Mouse (Mus musculus) embryonic facial prominence, embryonic 11.5 days (tissue): ENCODE results near the gene Manea. TPM values are rescaled to one million over a fixed set of nuclear protein-coding genes. Genes with fewer than 3 reads are reported as not detected.

ENCODE experiments used
- ATAC-seq: fragments of 200-750 bp; cut with Nextera tagmentation; replicated peaks from 2 replicates; pipeline ENCODE4 v1.8.0; 2017; ENCODE audit warnings: low read depth; ENCODE audit not compliant: insufficient number of reproducible peaks, low FRiP score, low TSS enrichment
- DNase-seq: peaks from one replicate; pipeline ENCODE4 v3.0.0-alpha.2; 2015; ENCODE audit warnings: low spot score
- H3K27ac ChIP-seq: fragments of 300-500 bp; sonication (generic); replicated peaks from 2 replicates; pipeline ENCODE4 v1.5.1; 2014; ENCODE audit warnings: mild to moderate bottlenecking, low read depth, low read length, control low read depth
- H3K27me3 ChIP-seq: fragments of 300-500 bp; sonication (generic); 2 replicates; pipeline ENCODE4 v1.6.1; 2014; ENCODE audit warnings: mild to moderate bottlenecking, low read length, moderate library complexity, mixed read lengths; ENCODE audit not compliant: control insufficient read depth, insufficient read depth
- H3K36me3 ChIP-seq: fragments of 300-500 bp; sonication (generic); replicated peaks from 2 replicates; pipeline ENCODE4 v1.6.1; 2014; ENCODE audit warnings: low read depth, mild to moderate bottlenecking, low read length, moderate library complexity, mixed read lengths; ENCODE audit not compliant: control insufficient read depth, insufficient read depth
- H3K4me1 ChIP-seq: fragments of 300-500 bp; sonication (generic); 2 replicates; pipeline ENCODE4 v1.6.1; 2014; ENCODE audit warnings: low read length, mixed read lengths; ENCODE audit not compliant: control insufficient read depth, insufficient read depth
- H3K4me2 ChIP-seq: fragments of 300-500 bp; sonication (generic); 2 replicates; pipeline ENCODE4 v1.6.1; 2014; ENCODE audit warnings: low read depth, mild to moderate bottlenecking, control low read depth, low read length, moderate library complexity
- H3K4me3 ChIP-seq: fragments of 300-500 bp; sonication (generic); 2 replicates; pipeline ENCODE4 v1.5.1; 2014; ENCODE audit warnings: low read depth, low read length, control low read depth
- H3K9ac ChIP-seq: fragments of 300-500 bp; sonication (generic); replicated peaks from 2 replicates; pipeline ENCODE4 v1.6.1; 2014; ENCODE audit warnings: mild to moderate bottlenecking, control low read depth, low read length
- H3K9me3 ChIP-seq: fragments of 300-500 bp; sonication (generic); replicated peaks from 2 replicates; pipeline ENCODE4 v1.6.1; 2016; ENCODE audit warnings: mild to moderate bottlenecking, low read length, inconsistent platforms, mixed read lengths; ENCODE audit not compliant: control insufficient read depth
- WGBS: fragments of 180-500 bp; shearing (Covaris S2); extraction: QIAGEN DNeasy Blood & Tissue Kit; methylation state at CpG from one replicate; pipeline ENCODE4 v1.1.7; 2014; 5-methylcytosine and 5-hydroxymethylcytosine counted together
- polyA plus RNA-seq: library from polyadenylated mRNA; unstranded; fragments of >200 nt; fragmentation: Nextera tagmentation; extraction: Ambion mirVana; gene quantifications from 2 replicates; pipeline ENCODE4 v1.2.1, GENCODE M21; 2014

Manea gene
- polyA plus RNA-seq = 20.6 and 22.8 TPM in 2 replicates

- peak within 1 kb of the TSS; percentile 85 for H3K4me3 ChIP-seq
- H3K27me3 ChIP-seq = no peaks in the 10 kb centered on the region
- under 1% methylated on average over 51 of the region's 52 CpGs for WGBS
- H3K27ac ChIP-seq = peak within 1 kb of the TSS; percentile 85
- peak within 1 kb of the TSS; percentile 57 for H3K4me2 ChIP-seq
- ATAC-seq (peak; percentile 98), DNase-seq (peak; percentile 96)
- no peaks in the 10 kb centered on the region for H3K4me1 ChIP-seq
- peak within 1 kb of the TSS; percentile 93 for H3K9ac ChIP-seq
- H3K9me3 ChIP-seq = no peaks in the 10 kb centered on the region
- H3K36me3 ChIP-seq = no peaks in the 10 kb centered on the region
Observed at GRCm38 (mm10) chr4:26346443-26347106, at the start of gene Manea. Manea (minus strand) TSS chr4:26346891.

- H3K4me1 ChIP-seq = no peaks in the 10 kb centered on the region
- H3K9ac ChIP-seq = no peak overlapping the region
- no peaks in the 10 kb centered on the region for H3K9me3 ChIP-seq
- no peaks in the 10 kb centered on the region for H3K36me3 ChIP-seq
- no peak for ATAC-seq
- H3K27ac ChIP-seq = no peak overlapping the region
- no peaks in the 10 kb centered on the region for H3K27me3 ChIP-seq
- H3K4me3 ChIP-seq = no peak overlapping the region
- DNase-seq = no peak
- 88% methylated on average over 2 of the region's 2 CpGs for WGBS
- no peak overlapping the region for H3K4me2 ChIP-seq
Observed at GRCm38 (mm10) chr4:26354616-26355015, 7.9 kb upstream of the Manea start.

- H3K9ac ChIP-seq = no peak overlapping the region
- no peaks in the 10 kb centered on the region for H3K4me1 ChIP-seq
- H3K9me3 ChIP-seq = no peaks in the 10 kb centered on the region
- ATAC-seq = no peak
- H3K27me3 ChIP-seq = no peaks in the 10 kb centered on the region
- no peak for DNase-seq
- H3K4me2 ChIP-seq = no peak overlapping the region
- 23% methylated on average over 2 of the region's 2 CpGs for WGBS
- no peak overlapping the region for H3K4me3 ChIP-seq
- no peaks in the 10 kb centered on the region for H3K36me3 ChIP-seq
- no peak overlapping the region for H3K27ac ChIP-seq
Observed at GRCm38 (mm10) chr4:26353643-26354231, 7.0 kb upstream of the Manea start.

GRCm38 (mm10) chr4:26347239-26347638 is 548 bp upstream of the Manea start:
- Histone ChIP-seq H3K9me3 (no peaks in the 10 kb centered on the region), H3K9ac (no peak overlapping the region), H3K36me3 (no peaks in the 10 kb centered on the region), H3K4me1 (no peaks in the 10 kb centered on the region), H3K4me2 (no peak overlapping the region), H3K27me3 (no peaks in the 10 kb centered on the region), H3K27ac (no peak overlapping the region), H3K4me3 (no peak overlapping the region)
- ATAC-seq = no peak
- no peak for DNase-seq
- 52% methylated on average over 2 of the region's 2 CpGs for WGBS

- Histone ChIP-seq H3K27ac (peak overlapping the region; percentile 85), H3K4me3 (peak overlapping the region; percentile 85), H3K4me1 (no peaks in the 10 kb centered on the region), H3K4me2 (peak overlapping the region; percentile 57), H3K9me3 (no peaks in the 10 kb centered on the region), H3K36me3 (no peaks in the 10 kb centered on the region), H3K27me3 (no peaks in the 10 kb centered on the region), H3K9ac (peak overlapping the region; percentile 93)
- 3% methylated on average over 16 of the region's 16 CpGs for WGBS
- peak; percentile 50 for DNase-seq
- ATAC-seq = no peak
Observed at GRCm38 (mm10) chr4:26345741-26346442, 799 bp downstream of the Manea start.

- ATAC-seq (no peak), DNase-seq (no peak)
- Histone ChIP-seq H3K27ac (no peak overlapping the region), H3K9me3 (no peaks in the 10 kb centered on the region), H3K4me1 (no peaks in the 10 kb centered on the region), H3K36me3 (no peaks in the 10 kb centered on the region), H3K4me3 (no peak overlapping the region), H3K4me2 (no peak overlapping the region), H3K9ac (no peak overlapping the region), H3K27me3 (no peaks in the 10 kb centered on the region)
- 75% methylated on average over 3 of the region's 3 CpGs for WGBS
Observed at GRCm38 (mm10) chr4:26345080-26345479, 1.6 kb downstream of the Manea start.

GRCm38 (mm10) chr4:26342346-26342745 is 4.3 kb downstream of the Manea start:
- no peaks in the 10 kb centered on the region for H3K4me1 ChIP-seq
- H3K27me3 ChIP-seq = no peaks in the 10 kb centered on the region
- H3K36me3 ChIP-seq = no peaks in the 10 kb centered on the region
- no peaks in the 10 kb centered on the region for H3K9me3 ChIP-seq
- DNase-seq (no peak), ATAC-seq (no peak)
- H3K4me3 ChIP-seq = no peak overlapping the region
- H3K4me2 ChIP-seq = no peak overlapping the region
- no peak overlapping the region for H3K27ac ChIP-seq
- H3K9ac ChIP-seq = no peak overlapping the region

- no peak overlapping the region for H3K4me3 ChIP-seq
- no peak for ATAC-seq
- DNase-seq = no peak
- no peaks in the 10 kb centered on the region for H3K36me3 ChIP-seq
- WGBS = 92% methylated on average over 5 of the region's 5 CpGs
- no peaks in the 10 kb centered on the region for H3K27me3 ChIP-seq
- H3K9me3 ChIP-seq = no peaks in the 10 kb centered on the region
- H3K9ac ChIP-seq = no peak overlapping the region
- H3K27ac ChIP-seq = no peak overlapping the region
- H3K4me1 ChIP-seq = no peaks in the 10 kb centered on the region
- no peak overlapping the region for H3K4me2 ChIP-seq
Observed at GRCm38 (mm10) chr4:26338604-26339003, 8.1 kb downstream of the Manea start.
